Mouse (Mus musculus): ENCODE measurements at regions not wholly inside any gene's neighbourhood (a gene's known extent, or its start where the extent isn't known, plus 50 kb on each side); places are given as distances from the start of the nearest gene placed in this dataset.

GRCm38 (mm10) chr8:103173803-103174429, 388.5 kb upstream of the Cdh11 start:
- WGBS, result 67% methylated on average over 5 of the region's 5 CpGs
- Histone ChIP-seq H3K27ac (ENCODE audit: low read depth) (no peak overlapping the region), H3K9me3 (replicated peaks; ENCODE audit: control insufficient read depth, low read length) (no peaks in the 10 kb centered on the region), H3K4me1 (ENCODE audit: control insufficient read depth, insufficient read depth) (0 out of 2 replicates have a peak, but pooled peaks cover 5% of the 10 kb centered on the region), H3K9ac (replicated peaks; ENCODE audit: low read depth, low read length) (no peak overlapping the region), H3K4me3 (ENCODE audit: low read depth, low read length) (no peak overlapping the region), H3K4me2 (ENCODE audit: low read depth, low read length) (no peak overlapping the region), H3K27me3 (ENCODE audit: control insufficient read depth, insufficient read depth, low read length) (no peaks in the 10 kb centered on the region), H3K36me3 (replicated peaks; ENCODE audit: control insufficient read depth, insufficient read depth, low read length) (no peaks in the 10 kb centered on the region)
- TF ChIP-seq EP300 (IDR thresholded peaks at IDR 0.05; ENCODE audit: low read depth), result no peak
- no peak for TF ChIP-seq CTCF (IDR thresholded peaks at IDR 0.05; ENCODE audit: low read depth)
- DNase-seq (ENCODE audit: low spot score), result peak; percentile 31
- peak; percentile 47; the same call in 1 of the 2 replicates for ATAC-seq (ENCODE audit: insufficient read depth, low read depth)

DNA sequence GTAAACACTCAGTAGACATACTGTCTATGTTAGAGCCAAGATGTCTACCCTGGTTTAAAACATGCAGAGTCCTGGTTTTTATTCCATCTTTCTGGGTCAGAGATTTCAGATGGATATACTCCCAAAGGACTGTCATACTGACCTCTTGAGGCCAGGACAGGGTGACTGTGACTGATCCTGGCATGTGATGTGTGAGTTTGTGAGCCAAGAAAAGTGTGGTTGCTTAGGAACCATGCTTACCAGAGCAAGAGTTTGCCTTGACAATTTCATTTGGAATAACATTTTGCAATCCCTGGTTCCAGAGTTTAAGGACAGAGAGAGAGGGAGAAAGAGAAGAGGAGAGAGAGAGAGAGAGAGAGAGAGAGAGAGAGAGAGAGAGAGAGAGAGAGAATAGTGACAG, 395.2 kb upstream of the Cdh11 start:
- Histone ChIP-seq H3K36me3 (replicated peaks; ENCODE audit: control insufficient read depth, insufficient read depth, low read length) (no peaks in the 10 kb centered on the region), H3K27me3 (ENCODE audit: control insufficient read depth, insufficient read depth, low read length) (no peaks in the 10 kb centered on the region), H3K4me2 (ENCODE audit: low read depth, low read length) (no peak overlapping the region), H3K27ac (ENCODE audit: low read depth) (no peak overlapping the region), H3K9me3 (replicated peaks; ENCODE audit: control insufficient read depth, low read length) (no peaks in the 10 kb centered on the region), H3K9ac (replicated peaks; ENCODE audit: low read depth, low read length) (no peak overlapping the region), H3K4me1 (ENCODE audit: control insufficient read depth, insufficient read depth) (no peaks in the 10 kb centered on the region), H3K4me3 (ENCODE audit: low read depth, low read length) (no peak overlapping the region)
- TF ChIP-seq CTCF (IDR thresholded peaks at IDR 0.05; ENCODE audit: low read depth) (no peak), EP300 (IDR thresholded peaks at IDR 0.05; ENCODE audit: low read depth) (no peak)
- ATAC-seq (ENCODE audit: insufficient read depth, low read depth) (peak; percentile 30; the same call in 1 of the 2 replicates), DNase-seq (ENCODE audit: low spot score) (no peak)

GRCm38 (mm10) chr8:103188720-103189498, 403.5 kb upstream of the Cdh11 start:
- Histone ChIP-seq H3K4me3 (ENCODE audit: low read depth, low read length) (no peak overlapping the region), H3K4me2 (ENCODE audit: low read depth, low read length) (no peak overlapping the region), H3K36me3 (replicated peaks; ENCODE audit: control insufficient read depth, insufficient read depth, low read length) (no peaks in the 10 kb centered on the region), H3K27me3 (ENCODE audit: control insufficient read depth, insufficient read depth, low read length) (no peaks in the 10 kb centered on the region), H3K9me3 (replicated peaks; ENCODE audit: control insufficient read depth, low read length) (0 out of 2 replicates have a peak, but pooled peaks cover 4% of the 10 kb centered on the region), H3K27ac (ENCODE audit: low read depth) (no peak overlapping the region), H3K9ac (replicated peaks; ENCODE audit: low read depth, low read length) (no peak overlapping the region), H3K4me1 (ENCODE audit: control insufficient read depth, insufficient read depth) (no peaks in the 10 kb centered on the region)
- DNase-seq (ENCODE audit: low spot score), result no peak
- ATAC-seq (ENCODE audit: insufficient read depth, low read depth), result no peak
- 67% methylated on average over 8 of the region's 8 CpGs for WGBS
- no peak for TF ChIP-seq CTCF (IDR thresholded peaks at IDR 0.05; ENCODE audit: low read depth)
- no peak for TF ChIP-seq EP300 (IDR thresholded peaks at IDR 0.05; ENCODE audit: low read depth)

DNA sequence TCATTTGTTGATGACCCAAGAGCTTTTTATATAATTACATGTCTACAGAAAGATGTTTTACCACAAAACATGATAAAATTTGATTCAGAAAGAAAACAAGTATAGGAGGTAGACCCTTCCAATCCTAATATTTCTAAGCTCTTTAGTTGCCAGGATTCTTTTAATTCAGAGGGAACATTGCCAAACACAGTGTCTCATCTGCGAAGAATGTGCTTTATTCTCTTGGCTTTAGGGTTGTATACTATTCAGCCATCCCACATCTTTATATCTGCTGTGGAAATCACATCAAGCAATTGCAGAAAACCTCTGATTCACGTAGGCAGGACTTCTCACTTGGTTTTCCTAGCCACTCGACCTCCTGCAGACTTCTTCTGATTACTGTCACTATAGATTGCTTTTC, 412.8 kb upstream of the Cdh11 start:
- Histone ChIP-seq H3K36me3 (replicated peaks; ENCODE audit: control insufficient read depth, insufficient read depth, low read length) (no peaks in the 10 kb centered on the region), H3K4me2 (ENCODE audit: low read depth, low read length) (no peak overlapping the region), H3K4me3 (ENCODE audit: low read depth, low read length) (no peak overlapping the region), H3K9me3 (replicated peaks; ENCODE audit: control insufficient read depth, low read length) (0 out of 2 replicates have a peak, but pooled peaks cover 6% of the 10 kb centered on the region), H3K27ac (ENCODE audit: low read depth) (no peak overlapping the region), H3K27me3 (ENCODE audit: control insufficient read depth, insufficient read depth, low read length) (no peaks in the 10 kb centered on the region), H3K9ac (replicated peaks; ENCODE audit: low read depth, low read length) (no peak overlapping the region), H3K4me1 (ENCODE audit: control insufficient read depth, insufficient read depth) (no peaks in the 10 kb centered on the region)
- DNase-seq (ENCODE audit: low spot score), result no peak
- 52% methylated on average over 3 of the region's 3 CpGs for WGBS
- no peak for TF ChIP-seq CTCF (IDR thresholded peaks at IDR 0.05; ENCODE audit: low read depth)
- no peak for TF ChIP-seq EP300 (IDR thresholded peaks at IDR 0.05; ENCODE audit: low read depth)
- ATAC-seq (ENCODE audit: insufficient read depth, low read depth), result no peak

GRCm38 (mm10) chr8:103199696-103200615, 414.5 kb upstream of the Cdh11 start:
- WGBS, result 69% methylated on average over 11 of the region's 11 CpGs
- ATAC-seq (ENCODE audit: insufficient read depth, low read depth), result no peak

More at GRCm38 (mm10) chr8:103199696-103200615, 414.5 kb upstream of the Cdh11 start:
- Histone ChIP-seq H3K27me3 (ENCODE audit: control insufficient read depth, insufficient read depth, low read length) (no peaks in the 10 kb centered on the region), H3K4me1 (ENCODE audit: control insufficient read depth, insufficient read depth) (no peaks in the 10 kb centered on the region), H3K36me3 (replicated peaks; ENCODE audit: control insufficient read depth, insufficient read depth, low read length) (no peaks in the 10 kb centered on the region), H3K4me3 (ENCODE audit: low read depth, low read length) (no peak overlapping the region), H3K9me3 (replicated peaks; ENCODE audit: control insufficient read depth, low read length) (no peaks in the 10 kb centered on the region), H3K4me2 (ENCODE audit: low read depth, low read length) (no peak overlapping the region), H3K9ac (replicated peaks; ENCODE audit: low read depth, low read length) (no peak overlapping the region), H3K27ac (ENCODE audit: low read depth) (no peak overlapping the region)
- no peak for DNase-seq (ENCODE audit: low spot score)
- TF ChIP-seq CTCF (IDR thresholded peaks at IDR 0.05; ENCODE audit: low read depth) (no peak), EP300 (IDR thresholded peaks at IDR 0.05; ENCODE audit: low read depth) (no peak)
